Mouse (Mus musculus) hindbrain, embryonic 15.5 days (tissue): ENCODE measurements around the gene Plekhg5. TPM values are rescaled to one million over a fixed set of nuclear protein-coding genes. Genes with fewer than 3 reads are reported as not detected.

Source experiments
- ATAC-seq: fragments of 200-750 bp; cut with Nextera tagmentation; 2 replicates; pipeline ENCODE4 v1.8.0; 2017; ENCODE audit warnings: low read depth, moderate number of reproducible peaks, moderate TSS enrichment; ENCODE audit not compliant: low FRiP score
- H3K27ac ChIP-seq: fragments of 300-500 bp; sonication (generic); replicated peaks from 2 replicates; pipeline ENCODE4 v1.5.1; 2015; ENCODE audit warnings: mild to moderate bottlenecking, inconsistent platforms
- H3K27me3 ChIP-seq: fragments of 300-500 bp; sonication (generic); 2 replicates; pipeline ENCODE4 v1.6.1; 2015; ENCODE audit warnings: control low read depth, inconsistent platforms
- H3K36me3 ChIP-seq: fragments of 300-500 bp; sonication (generic); 2 replicates; pipeline ENCODE4 v1.6.1; 2015; ENCODE audit warnings: control low read depth, inconsistent platforms
- H3K4me1 ChIP-seq: fragments of 300-500 bp; sonication (generic); replicated peaks from 2 replicates; pipeline ENCODE4 v1.6.1; 2015; ENCODE audit warnings: control low read depth, inconsistent platforms
- H3K4me2 ChIP-seq: fragments of 300-500 bp; sonication (generic); 2 replicates; pipeline ENCODE4 v1.6.1; 2015; ENCODE audit warnings: moderate library complexity, mild to moderate bottlenecking, inconsistent platforms
- H3K4me3 ChIP-seq: fragments of 300-500 bp; sonication (generic); 2 replicates; pipeline ENCODE4 v1.5.1; 2015; ENCODE audit warnings: mild to moderate bottlenecking, inconsistent platforms
- H3K9ac ChIP-seq: fragments of 300-500 bp; sonication (generic); 2 replicates; pipeline ENCODE4 v1.6.1; 2015; ENCODE audit warnings: inconsistent platforms
- H3K9me3 ChIP-seq: fragments of 300-500 bp; sonication (generic); 2 replicates; pipeline ENCODE4 v1.6.1; 2016; ENCODE audit warnings: control low read depth, inconsistent platforms
- WGBS: fragments of 180-500 bp; shearing (Covaris S2); methylation state at CpG from one replicate; pipeline ENCODE4 v1.1.7; 2015; 5-methylcytosine and 5-hydroxymethylcytosine counted together
- polyA plus RNA-seq: library from polyadenylated mRNA; unstranded; fragments of >200 nt; fragmentation: Nextera tagmentation; extraction: Ambion mirVana; gene quantifications from 2 replicates; pipeline ENCODE4 v1.2.1, GENCODE M21; 2015

Gene Plekhg5
- polyA plus RNA-seq, 1 experiment from 2014 or later = 13.5 TPM

GRCm38 (mm10) chr4:152088556-152089120 lies 16.3 kb downstream of the Plekhg5 start:
- Histone ChIP-seq H3K27ac (no peak overlapping the region), H3K9ac (no peak overlapping the region), H3K4me2 (peak overlapping the region; percentile 92), H3K4me3 (no peak overlapping the region), H3K4me1 (peaks cover 27% of the 10 kb centered on the region), H3K36me3 (no peaks in the 10 kb centered on the region), H3K27me3 (no peaks in the 10 kb centered on the region), H3K9me3 (no peaks in the 10 kb centered on the region)
- 0 out of 2 replicates have a peak, but pooled peaks have one; percentile 33 for ATAC-seq
- WGBS = 26% methylated on average over 8 of the region's 8 CpGs

- no peaks in the 10 kb centered on the region for H3K9me3 ChIP-seq
- no peaks in the 10 kb centered on the region for H3K36me3 ChIP-seq
- ATAC-seq = no peak
- no peak overlapping the region for H3K4me3 ChIP-seq
- H3K4me1 ChIP-seq = peaks cover 27% of the 10 kb centered on the region
- WGBS = 81% methylated on average over 9 of the region's 9 CpGs
- H3K27me3 ChIP-seq = no peaks in the 10 kb centered on the region
- H3K27ac ChIP-seq = no peak overlapping the region
- H3K9ac ChIP-seq = no peak overlapping the region
- H3K4me2 ChIP-seq = no peak overlapping the region
These were observed 17.9 kb downstream of the Plekhg5 start for GRCm38 (mm10) chr4:152090191-152090590.

GRCm38 (mm10) chr4:152092751-152093293 lies 20.5 kb downstream of the Plekhg5 start:
- ATAC-seq = no peak
- Histone ChIP-seq H3K27me3 (no peaks in the 10 kb centered on the region), H3K9me3 (no peaks in the 10 kb centered on the region), H3K4me3 (no peak overlapping the region), H3K4me2 (no peak overlapping the region), H3K9ac (no peak overlapping the region), H3K27ac (no peak overlapping the region), H3K36me3 (no peaks in the 10 kb centered on the region), H3K4me1 (peaks cover 12% of the 10 kb centered on the region)
- 55% methylated on average over 8 of the region's 8 CpGs for WGBS

- Histone ChIP-seq H3K9me3 (no peaks in the 10 kb centered on the region), H3K27ac (no peak overlapping the region), H3K4me3 (no peak overlapping the region), H3K36me3 (no peaks in the 10 kb centered on the region), H3K9ac (no peak overlapping the region), H3K27me3 (no peaks in the 10 kb centered on the region), H3K4me1 (0 out of 2 replicates have a peak, but pooled peaks cover 3% of the 10 kb centered on the region), H3K4me2 (no peak overlapping the region)
- WGBS = 91% methylated on average over 12 of the region's 12 CpGs
- ATAC-seq = no peak
These were observed 21.9 kb downstream of the Plekhg5 start for GRCm38 (mm10) chr4:152094233-152094632.

GRCm38 (mm10) chr4:152095937-152096910 lies 23.9 kb downstream of the Plekhg5 start:
- H3K27me3 ChIP-seq = no peaks in the 10 kb centered on the region
- H3K4me2 ChIP-seq = no peak overlapping the region
- peak overlapping the region; percentile 15; the same call in 1 of the 2 replicates for H3K4me3 ChIP-seq
- H3K9ac ChIP-seq = no peak overlapping the region
- 0 out of 2 replicates have a peak, but pooled peaks cover 3% of the 10 kb centered on the region for H3K4me1 ChIP-seq
- no peak for ATAC-seq
- no peaks in the 10 kb centered on the region for H3K36me3 ChIP-seq
- 22% methylated on average over 27 of the region's 27 CpGs for WGBS
- peak overlapping the region; percentile 40; the same call in 1 of the 2 replicates for H3K27ac ChIP-seq
- H3K9me3 ChIP-seq = no peaks in the 10 kb centered on the region

- H3K36me3 ChIP-seq = no peaks in the 10 kb centered on the region
- no peaks in the 10 kb centered on the region for H3K9me3 ChIP-seq
- WGBS = 51% methylated on average over 6 of the region's 6 CpGs
- H3K4me3 ChIP-seq = peak overlapping the region; percentile 15; the same call in 1 of the 2 replicates
- H3K9ac ChIP-seq = no peak overlapping the region
- no peak; the same call in 1 of the 2 replicates for ATAC-seq
- 0 out of 2 replicates have a peak, but pooled peaks cover 3% of the 10 kb centered on the region for H3K4me1 ChIP-seq
- H3K27me3 ChIP-seq = no peaks in the 10 kb centered on the region
- peak overlapping the region; percentile 40; the same call in 1 of the 2 replicates for H3K27ac ChIP-seq
- H3K4me2 ChIP-seq = no peak overlapping the region
These were observed 24.6 kb downstream of the Plekhg5 start for GRCm38 (mm10) chr4:152096927-152097326.

GRCm38 (mm10) chr4:152097911-152098799 lies 25.9 kb downstream of the Plekhg5 start:
- Histone ChIP-seq H3K27me3 (no peaks in the 10 kb centered on the region), H3K4me2 (peak overlapping the region; percentile 4; the same call in 1 of the 2 replicates), H3K4me1 (0 out of 2 replicates have a peak, but pooled peaks cover 3% of the 10 kb centered on the region), H3K9ac (no peak overlapping the region), H3K4me3 (0 out of 2 replicates have a peak overlapping the region, but pooled peaks have one; percentile 12), H3K36me3 (no peaks in the 10 kb centered on the region), H3K27ac (no peak overlapping the region), H3K9me3 (no peaks in the 10 kb centered on the region)
- no peak for ATAC-seq
- 25% methylated on average over 11 of the region's 11 CpGs for WGBS

- H3K4me3 ChIP-seq = no peak overlapping the region
- H3K4me2 ChIP-seq = no peak overlapping the region
- 80% methylated on average over 11 of the region's 11 CpGs for WGBS
- no peaks in the 10 kb centered on the region for H3K36me3 ChIP-seq
- no peaks in the 10 kb centered on the region for H3K27me3 ChIP-seq
- no peak for ATAC-seq
- H3K9me3 ChIP-seq = no peaks in the 10 kb centered on the region
- no peak overlapping the region for H3K9ac ChIP-seq
- H3K27ac ChIP-seq = no peak overlapping the region
- 0 out of 2 replicates have a peak, but pooled peaks cover 3% of the 10 kb centered on the region for H3K4me1 ChIP-seq
These were observed 28.2 kb downstream of the Plekhg5 start for GRCm38 (mm10) chr4:152100541-152100940.

- Histone ChIP-seq H3K4me2 (no peak overlapping the region), H3K27ac (no peak overlapping the region), H3K4me3 (no peak overlapping the region), H3K27me3 (no peaks in the 10 kb centered on the region), H3K9me3 (no peaks in the 10 kb centered on the region), H3K4me1 (0 out of 2 replicates have a peak, but pooled peaks cover 3% of the 10 kb centered on the region), H3K9ac (no peak overlapping the region), H3K36me3 (no peaks in the 10 kb centered on the region)
- 80% methylated on average over 7 of the region's 7 CpGs for WGBS
- no peak for ATAC-seq
These were observed 28.9 kb downstream of the Plekhg5 start for GRCm38 (mm10) chr4:152101081-152101653.

- 93% methylated on average over 16 of the region's 16 CpGs for WGBS
- H3K9ac ChIP-seq = no peak overlapping the region
- H3K9me3 ChIP-seq = no peaks in the 10 kb centered on the region
- no peak overlapping the region for H3K4me3 ChIP-seq
- H3K4me2 ChIP-seq = no peak overlapping the region
- H3K27me3 ChIP-seq = no peaks in the 10 kb centered on the region
- no peaks in the 10 kb centered on the region for H3K36me3 ChIP-seq
- no peak for ATAC-seq
- no peak overlapping the region for H3K27ac ChIP-seq
- 0 out of 2 replicates have a peak, but pooled peaks cover 3% of the 10 kb centered on the region for H3K4me1 ChIP-seq
These were observed 29.6 kb downstream of the Plekhg5 start for GRCm38 (mm10) chr4:152101921-152102320.

- Histone ChIP-seq H3K36me3 (no peaks in the 10 kb centered on the region), H3K27ac (no peak overlapping the region), H3K9ac (no peak overlapping the region), H3K4me2 (no peak overlapping the region), H3K27me3 (no peaks in the 10 kb centered on the region), H3K4me1 (peaks cover 14% of the 10 kb centered on the region), H3K9me3 (no peaks in the 10 kb centered on the region), H3K4me3 (no peak overlapping the region)
- ATAC-seq = no peak
- 39% methylated on average over 7 of the region's 7 CpGs for WGBS
These were observed 30.7 kb downstream of the Plekhg5 start for GRCm38 (mm10) chr4:152103025-152103424.
